ENCODE assay signal across 12 mouse cellular contexts in genomic region chr1:178489127-178489526, GRCm38 (mm10). TPM values are rescaled to one million over a fixed set of nuclear protein-coding genes. Genes with fewer than 3 reads are reported as not detected.
A peak's percentile ranks its signal among the peaks of the same experiment; 100 is the strongest.
DNase-seq lines count a peak whose midpoint lies in the region; ATAC-seq and TF ChIP-seq lines count a peak whose summit lies in the region.
"Had no signal": no experiment of that assay in that cellular context is flagged by ENCODE, and none has a peak within 500 bp of the region (broad histone marks: within the 10 kb centered on the region; RNA-seq: fewer than 3 reads in every experiment).

No protein-coding gene starts in this region.

- TF ChIP-seq CTCF in midbrain, postnatal 0 days (IDR thresholded peaks at IDR 0.05): no peak

- H3K9me3 ChIP-seq in hindbrain, embryonic 10.5 days: no peaks in the 10 kb centered on the region
- H3K9me3 ChIP-seq in hindbrain, embryonic 13.5 days: no peaks in the 10 kb centered on the region
- H3K9me3 ChIP-seq in midbrain, postnatal 0 days (ENCODE audit: low read length): no peaks in the 10 kb centered on the region
- H3K9me3 ChIP-seq in midbrain, embryonic 14.5 days (ENCODE audit: control insufficient read depth, low read length): no peaks in the 10 kb centered on the region
- H3K9me3 ChIP-seq in kidney, embryonic 16.5 days (ENCODE audit: low read length): no peaks in the 10 kb centered on the region
- H3K9me3 ChIP-seq: heart, embryonic 10.5 days had no signal

- peak; percentile 22 for DNase-seq in hindbrain, embryonic 10.5 days (ENCODE audit: low spot score)
- DNase-seq in midbrain, postnatal 0 days (ENCODE audit: low spot score): peak; percentile 52
- DNase-seq in midbrain, embryonic 14.5 days: no peak
- no peak for DNase-seq in adrenal gland, postnatal 4 days (ENCODE audit: low spot score in 2 of 2)
- DNase-seq: adrenal gland, postnatal 10 days; cerebellum, adult 18-20 months; kidney, postnatal 14 days; thymus, postnatal 25 days had no signal

- H3K4me3 ChIP-seq in hindbrain, embryonic 10.5 days: no peak overlapping the region
- no peak overlapping the region for H3K4me3 ChIP-seq in hindbrain, embryonic 13.5 days
- H3K4me3 ChIP-seq in midbrain, postnatal 0 days (ENCODE audit: low read depth, low read length): no peak overlapping the region
- H3K4me3 ChIP-seq in midbrain, embryonic 14.5 days (replicated peaks; ENCODE audit: low read depth, low read length): no peak overlapping the region
- no peak overlapping the region for H3K4me3 ChIP-seq in kidney, embryonic 16.5 days (ENCODE audit: low read length)
- H3K4me3 ChIP-seq: heart, embryonic 10.5 days had no signal

- peak overlapping the region; percentile 42 for H3K27ac ChIP-seq in hindbrain, embryonic 10.5 days
- H3K27ac ChIP-seq in hindbrain, embryonic 13.5 days: no peak overlapping the region
- no peak overlapping the region for H3K27ac ChIP-seq in midbrain, postnatal 0 days (ENCODE audit: low read depth, low read length)
- no peak overlapping the region for H3K27ac ChIP-seq in midbrain, embryonic 14.5 days (replicated peaks; ENCODE audit: low read depth, low read length)
- no peak overlapping the region for H3K27ac ChIP-seq in kidney, embryonic 16.5 days (ENCODE audit: low read length)
- H3K27ac ChIP-seq: heart, embryonic 10.5 days had no signal

- no peaks in the 10 kb centered on the region for H3K36me3 ChIP-seq in hindbrain, embryonic 10.5 days
- H3K36me3 ChIP-seq in hindbrain, embryonic 13.5 days: no peaks in the 10 kb centered on the region
- H3K36me3 ChIP-seq in midbrain, postnatal 0 days (ENCODE audit: insufficient read depth, low read length): no peaks in the 10 kb centered on the region
- no peaks in the 10 kb centered on the region for H3K36me3 ChIP-seq in midbrain, embryonic 14.5 days (ENCODE audit: control insufficient read depth, insufficient read depth, low read length)
- H3K36me3 ChIP-seq in kidney, embryonic 16.5 days (ENCODE audit: insufficient read depth, low read length): no peaks in the 10 kb centered on the region
- H3K36me3 ChIP-seq: heart, embryonic 10.5 days had no signal

- 38% methylated on average over 3 of the region's 3 CpGs for WGBS in hindbrain, embryonic 10.5 days
- 46% methylated on average over 3 of the region's 3 CpGs for WGBS in hindbrain, embryonic 13.5 days
- 44% methylated on average over 3 of the region's 3 CpGs for WGBS in midbrain, postnatal 0 days
- 45% methylated on average over 3 of the region's 3 CpGs for WGBS in midbrain, embryonic 14.5 days
- WGBS in kidney, embryonic 16.5 days: 17% methylated on average over 3 of the region's 3 CpGs

- H3K9ac ChIP-seq in hindbrain, embryonic 13.5 days: no peak overlapping the region
- no peak overlapping the region for H3K9ac ChIP-seq in midbrain, postnatal 0 days (replicated peaks; ENCODE audit: low read length, poor library complexity, severe bottlenecking)
- H3K9ac ChIP-seq in midbrain, embryonic 14.5 days (replicated peaks; ENCODE audit: low read length): no peak overlapping the region
- no peak overlapping the region for H3K9ac ChIP-seq in kidney, embryonic 16.5 days (replicated peaks; ENCODE audit: low read length)

- no peak for ATAC-seq in hindbrain, embryonic 13.5 days (ENCODE audit: low FRiP score)
- ATAC-seq in midbrain, postnatal 0 days (ENCODE audit: low FRiP score): no peak
- ATAC-seq in midbrain, embryonic 14.5 days (ENCODE audit: low FRiP score, low TSS enrichment): no peak
- peak; percentile 73 for ATAC-seq in granulocyte monocyte progenitor cell, adult 5-6 weeks (replicated peaks; ENCODE audit: poor library complexity, severe bottlenecking)
- no peak for ATAC-seq in kidney, embryonic 16.5 days (ENCODE audit: low FRiP score, low TSS enrichment)

- H3K4me1 ChIP-seq in hindbrain, embryonic 10.5 days (replicated peaks): peaks cover 8% of the 10 kb centered on the region
- 0 out of 2 replicates have a peak, but pooled peaks cover 3% of the 10 kb centered on the region for H3K4me1 ChIP-seq in hindbrain, embryonic 13.5 days (replicated peaks)
- no peaks in the 10 kb centered on the region for H3K4me1 ChIP-seq in midbrain, postnatal 0 days (ENCODE audit: insufficient read depth, low read length)
- no peaks in the 10 kb centered on the region for H3K4me1 ChIP-seq in midbrain, embryonic 14.5 days (ENCODE audit: control insufficient read depth, insufficient read depth, low read length)
- 0 out of 2 replicates have a peak, but pooled peaks cover 3% of the 10 kb centered on the region for H3K4me1 ChIP-seq in kidney, embryonic 16.5 days (ENCODE audit: insufficient read depth, low read length)

- H3K27me3 ChIP-seq in hindbrain, embryonic 10.5 days (ENCODE audit: insufficient read depth, poor library complexity, severe bottlenecking): no peaks in the 10 kb centered on the region
- H3K27me3 ChIP-seq in hindbrain, embryonic 13.5 days: no peaks in the 10 kb centered on the region
- no peaks in the 10 kb centered on the region for H3K27me3 ChIP-seq in midbrain, postnatal 0 days (ENCODE audit: insufficient read depth, low read length)
- no peaks in the 10 kb centered on the region for H3K27me3 ChIP-seq in midbrain, embryonic 14.5 days (ENCODE audit: control insufficient read depth, insufficient read depth, low read length)
- H3K27me3 ChIP-seq in kidney, embryonic 16.5 days (ENCODE audit: insufficient read depth, low read length): no peaks in the 10 kb centered on the region

- no peak overlapping the region for H3K4me2 ChIP-seq in hindbrain, embryonic 13.5 days
- H3K4me2 ChIP-seq in midbrain, postnatal 0 days (ENCODE audit: low read depth, low read length, poor library complexity, severe bottlenecking): no peak overlapping the region
- no peak overlapping the region for H3K4me2 ChIP-seq in midbrain, embryonic 14.5 days (ENCODE audit: low read length)
- no peak overlapping the region for H3K4me2 ChIP-seq in kidney, embryonic 16.5 days (replicated peaks; ENCODE audit: low read depth, low read length)

RNA-seq across cellular contexts. Expression of gene Kif26b, which starts 39.8 kb away (rescaled TPM):
- polyA plus RNA-seq in hindbrain, embryonic 10.5 days (2016; fragmentation: Nextera tagmentation; extraction: Ambion mirVana): 4.6 and 4.9 TPM in 2 replicates
- 8.7 and 9.3 TPM in 2 replicates for polyA plus RNA-seq in hindbrain, embryonic 13.5 days (2015; fragmentation: Nextera tagmentation; extraction: Ambion mirVana)
- total RNA-seq in midbrain, postnatal 0 days (2014; rRNA removed): 75.2 and 75.8 TPM in 2 replicates
- polyA plus RNA-seq in midbrain, postnatal 0 days (2015; fragmentation: Nextera tagmentation; extraction: Ambion mirVana): 6.0 and 6.4 TPM in 2 replicates
- polyA plus RNA-seq in midbrain, embryonic 14.5 days (2014; fragmentation: Nextera tagmentation; extraction: Ambion mirVana): 10.8 and 12.8 TPM in 2 replicates
- 0.04 and 0.21 TPM in 2 replicates for total RNA-seq in granulocyte monocyte progenitor cell, adult 5-6 weeks (2014; fragmentation: Nextera tagmentation)
- total RNA-seq in granulocyte monocyte progenitor cell, adult 5-6 weeks (2017): under 0.01 and 0.21 TPM in 2 replicates
- polyA plus RNA-seq in kidney, embryonic 16.5 days (2015; fragmentation: Nextera tagmentation; extraction: Ambion mirVana): 9.3 and 11.4 TPM in 2 replicates
- 10 to 100 TPM in 1 of 2 experiments, 1 to 10 TPM in 1; 7.3 to 16.2 TPM for total RNA-seq in adrenal gland, postnatal 4 days (2021)

Comparison
In these comparisons a context has a peak if more than half of its experiments do, and no peak if none do; other contexts are left out.
1. DNase-seq: peak in hindbrain, embryonic 10.5 days (single experiment) and midbrain, postnatal 0 days (single experiment); none in midbrain, embryonic 14.5 days (single experiment) and adrenal gland, postnatal 4 days (0 of 2).